Mouse (Mus musculus) cortical plate, adult 2 months (tissue): ENCODE data around the gene Hhex.

ENCODE experiments used
- CTCF ChIP-seq: fragments of 200-500 bp; IDR thresholded peaks from 2 replicates; pipeline ENCODE4 v1.5.1; 2011; ENCODE audit warnings: mild to moderate bottlenecking, control low read depth, low read length; ENCODE audit not compliant: insufficient read depth; ENCODE audit errors: extremely low read depth
- POLR2A ChIP-seq: fragments of 200-500 bp; IDR thresholded peaks from 2 replicates; pipeline ENCODE4 v1.6.1; 2011; ENCODE audit warnings: mild to moderate bottlenecking, low read length, control low read depth; ENCODE audit not compliant: insufficient read depth; ENCODE audit errors: extremely low read depth

GRCm38 (mm10) chr19:37466978-37467377 lies 32.4 kb downstream of the Hhex start:
- no peak for TF ChIP-seq CTCF
- no peak for TF ChIP-seq POLR2A
